Mouse (Mus musculus) left cerebral cortex, adult 8-10 months (tissue): ENCODE results near the gene Ddah2. TPM values are rescaled to one million over a fixed set of nuclear protein-coding genes. Genes with fewer than 3 reads are reported as not detected.

Experiments used
- DNase-seq, 2 experiments: peaks; one replicate each; pipeline ENCODE4 v3.0.0; 2022; ENCODE audit warnings: low spot score in 2 of 2
- total RNA-seq, 4 experiments: library from RNA; stranded (reverse); gene quantifications; 2 replicates each; pipeline ENCODE4 v1.2.4; 2022

Ddah2 gene
- total RNA-seq, 4 experiments from 2014 or later = 13.1 to 20.2 (median 14.8) TPM

DNA sequence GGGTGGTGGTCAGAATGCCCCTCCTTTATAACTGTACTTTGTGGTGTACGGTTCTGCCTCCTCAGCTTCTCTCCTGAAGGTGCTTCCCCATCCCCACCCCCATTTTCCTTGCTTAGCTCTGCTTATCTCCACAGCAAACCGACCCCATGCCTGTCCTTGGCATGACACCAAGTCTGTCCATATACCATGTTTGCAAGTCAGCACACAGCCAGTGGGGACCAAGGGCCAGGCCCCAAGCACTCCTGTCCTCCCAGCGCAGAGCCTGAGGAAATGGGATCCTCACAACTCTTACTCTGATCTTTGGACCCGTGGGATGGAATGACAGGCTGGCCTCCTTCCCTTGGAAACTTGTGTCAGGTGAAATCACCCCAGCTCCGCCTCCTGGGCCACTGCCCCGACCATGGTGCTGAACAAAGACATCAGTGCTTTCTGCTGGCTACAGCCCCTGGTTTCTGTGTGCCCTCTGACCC lies 44.4 kb downstream of the Ddah2 start:
- no peak for DNase-seq

DNA sequence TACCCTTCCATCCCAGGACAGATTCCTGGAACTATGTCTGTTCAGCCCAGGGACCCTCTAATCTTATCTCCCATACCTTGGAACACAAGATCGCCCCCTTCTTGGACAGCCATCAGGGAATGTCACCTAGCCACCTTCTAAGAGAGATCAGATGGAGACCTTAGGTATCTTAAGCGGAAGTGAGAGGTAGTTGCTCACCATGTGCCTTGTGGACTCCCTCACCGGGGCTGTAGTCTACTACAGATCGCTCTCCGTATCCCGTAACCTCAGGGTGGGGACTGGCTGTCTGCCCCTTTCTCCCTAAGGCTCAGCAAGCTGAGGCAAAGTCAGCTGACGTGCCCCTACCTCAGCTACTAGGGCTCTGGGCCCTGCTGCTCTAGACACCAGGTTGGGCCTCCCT lies 45.2 kb downstream of the Ddah2 start:
- no peak for DNase-seq

DNA sequence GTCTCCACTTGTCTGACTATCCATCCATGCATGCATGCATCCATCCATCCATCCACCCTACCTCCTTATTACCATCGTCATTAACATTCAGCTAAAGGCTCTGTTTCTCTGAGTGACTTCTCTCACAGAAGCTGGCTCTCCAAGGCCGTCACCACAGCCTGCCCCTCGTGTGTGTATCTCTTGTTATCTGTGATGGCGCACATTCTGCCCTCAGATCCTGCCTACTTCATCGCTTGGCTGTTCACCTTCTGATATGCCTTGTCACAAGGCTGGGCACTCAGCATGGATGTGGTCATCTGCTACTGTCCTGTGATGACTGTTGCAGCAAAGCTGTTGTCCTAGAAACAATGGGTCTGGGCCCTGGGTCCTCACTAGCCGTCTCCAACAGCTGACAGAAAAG lies 45.9 kb downstream of the Ddah2 start:
- no peak for DNase-seq

DNA sequence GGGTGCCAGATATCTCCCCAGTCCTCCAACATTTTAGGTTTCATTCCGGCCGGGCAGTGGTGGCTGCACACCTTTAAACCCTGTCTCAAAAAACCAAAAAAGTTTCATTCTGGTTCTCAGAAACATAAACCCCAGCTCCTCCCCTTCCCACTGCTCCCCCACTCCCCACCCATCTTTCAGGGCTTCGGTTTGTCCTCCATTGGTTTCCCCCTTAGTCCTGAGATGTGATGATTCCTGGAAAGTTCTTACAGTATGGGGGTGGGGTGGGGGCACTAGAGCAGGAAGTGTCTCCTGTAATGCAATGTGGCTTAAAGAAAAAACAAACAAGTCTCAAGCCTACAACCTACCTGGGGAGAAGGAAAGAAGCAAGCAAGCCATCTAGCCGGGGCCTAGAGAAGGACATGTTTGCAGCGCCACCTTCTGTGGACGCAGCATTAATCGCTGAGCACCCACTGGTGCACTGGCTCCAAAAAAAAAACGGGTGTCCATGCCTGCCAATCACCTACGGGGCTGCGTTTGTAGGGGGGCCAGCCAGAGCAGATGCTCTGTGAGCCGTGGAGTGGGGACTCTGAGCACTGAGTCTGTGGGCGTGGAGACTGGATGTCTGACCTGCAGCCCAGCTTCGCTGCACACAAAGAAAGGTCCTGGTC lies 47.0 kb downstream of the Ddah2 start:
- no peak for DNase-seq

DNA sequence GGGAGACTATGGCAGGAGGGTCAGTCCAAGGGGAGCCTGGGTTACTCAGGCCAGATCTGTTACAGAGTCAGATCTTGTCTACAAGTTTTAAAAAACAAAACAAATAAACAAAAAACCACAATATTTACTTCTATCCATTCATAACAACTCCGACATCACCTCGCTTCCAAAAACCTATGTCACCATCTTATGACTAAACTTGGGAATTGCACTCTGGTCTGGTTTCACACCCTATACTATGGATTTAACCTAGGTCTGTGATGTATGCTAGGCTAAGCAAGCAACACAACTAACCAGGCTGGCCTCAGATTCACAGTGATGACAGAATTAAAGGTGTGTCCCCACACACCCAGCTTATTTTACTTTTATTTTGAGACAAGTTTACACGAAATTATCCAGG lies 47.7 kb downstream of the Ddah2 start:
- no peak for DNase-seq

DNA sequence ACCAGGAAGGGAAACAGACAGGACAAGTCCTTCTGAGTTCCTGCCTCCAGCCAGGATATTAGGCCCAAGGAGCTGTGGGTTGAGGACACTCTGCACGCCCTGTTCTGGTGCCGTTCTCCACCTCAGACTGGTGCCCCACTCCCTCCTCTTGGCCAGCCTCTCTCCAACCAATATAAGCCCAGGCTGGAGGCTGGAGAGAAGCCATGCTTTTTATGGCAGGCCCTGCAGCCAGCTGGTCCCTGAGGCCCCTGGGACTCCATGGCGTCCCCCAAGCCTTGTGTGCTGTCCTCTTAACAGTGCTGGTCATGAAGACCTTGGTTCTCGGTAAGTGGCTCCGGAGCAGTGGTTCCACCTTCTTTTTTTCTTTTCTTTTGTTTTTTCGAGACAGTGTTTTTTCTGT lies 49.3 kb downstream of the Ddah2 start, which contains the start of gene Ly6g5c:
Gene Ly6g5c (plus strand): TSS at position 183 of the 400 bp plus-strand sequence.
- no peak for DNase-seq

Other genes starting within 250 kb of the Ddah2 start
- gene Stk19, start 222.1 kb upstream of the Ddah2 start, total RNA-seq = 10 to 100 TPM; 45.3 to 49.5 (median 47.7) TPM
- gene Dxo, start 222.0 kb upstream of the Ddah2 start, total RNA-seq = 10 to 100 TPM; 31.8 to 37.2 (median 34.0) TPM
- 10 to 100 TPM; 61.1 to 73.1 (median 67.3) TPM for gene Skiv2l, start 208.8 kb upstream of the Ddah2 start, total RNA-seq
- 10 to 100 TPM; 34.8 to 38.3 (median 37.2) TPM for gene Nelfe, start 208.6 kb upstream of the Ddah2 start, total RNA-seq
- gene Cfb, start 196.5 kb upstream of the Ddah2 start, total RNA-seq = under 1 TPM in 1 of 4 experiments, not detected in 3; 0.43 TPM
- 1 to 10 TPM; 8.3 to 9.1 (median 9.0) TPM for gene Zbtb12, start 179.6 kb upstream of the Ddah2 start, total RNA-seq
- not detected for gene Gm20547, start 177.0 kb upstream of the Ddah2 start, total RNA-seq
- 1 to 10 TPM; 1.6 to 5.9 (median 4.0) TPM for gene C2, start 160.8 kb upstream of the Ddah2 start, total RNA-seq
- 100 to 1,000 TPM; 182 to 191 (median 185) TPM for gene Ehmt2, start 160.6 kb upstream of the Ddah2 start, total RNA-seq
- gene Slc44a4, start 144.6 kb upstream of the Ddah2 start, total RNA-seq = under 1 TPM; 0.33 to 0.66 (median 0.51) TPM
- 10 to 100 TPM; 40.1 to 44.4 (median 42.7) TPM for gene Neu1, start 127.8 kb upstream of the Ddah2 start, total RNA-seq
- 10 to 100 TPM in 2 of 4 experiments, 1 to 10 TPM in 2; 6.9 to 13.1 (median 10.4) TPM for gene Hspa1b, start 99.8 kb upstream of the Ddah2 start, total RNA-seq
- not detected for gene Gm20481, start 89.1 kb upstream of the Ddah2 start, total RNA-seq
- 10 to 100 TPM; 11.9 to 17.5 (median 13.7) TPM for gene Hspa1a, start 86.9 kb upstream of the Ddah2 start, total RNA-seq
- gene Hspa1l, start 86.3 kb upstream of the Ddah2 start, total RNA-seq = under 1 TPM; 0.24 to 0.72 (median 0.58) TPM
- gene Lsm2, start 77.2 kb upstream of the Ddah2 start, total RNA-seq = 10 to 100 TPM; 14.1 to 22.5 (median 17.3) TPM
- gene Vars, start 58.0 kb upstream of the Ddah2 start, total RNA-seq = 10 to 100 TPM; 43.5 to 53.0 (median 48.2) TPM
- 1 to 10 TPM in 3 of 4 experiments, under 1 TPM in 1; 0.95 to 1.5 (median 1.3) TPM for gene Vwa7, start 42.5 kb upstream of the Ddah2 start, total RNA-seq
- gene Sapcd1, start 31.0 kb upstream of the Ddah2 start, total RNA-seq = under 1 TPM in 2 of 4 experiments, not detected in 2; 0.59 to 0.67 TPM
- gene Msh5, start 12.3 kb upstream of the Ddah2 start, total RNA-seq = 1 to 10 TPM in 1 of 4 experiments, under 1 TPM in 2, not detected in 1; 0.34 to 1.2 (median 0.78) TPM
- 10 to 100 TPM; 10.2 to 18.3 (median 11.8) TPM for gene Clic1, start 9.1 kb upstream of the Ddah2 start, total RNA-seq
- not detected for gene Ly6g6c, start 6.4 kb downstream of the Ddah2 start, total RNA-seq
- gene Mpig6b, start 7.1 kb downstream of the Ddah2 start, total RNA-seq = under 1 TPM in 1 of 4 experiments, not detected in 3; 0.15 TPM
- 1 to 10 TPM; 3.7 to 4.9 (median 4.0) TPM for gene Ly6g6e, start 17.9 kb downstream of the Ddah2 start, total RNA-seq
- gene Ly6g6d, start 19.0 kb downstream of the Ddah2 start, total RNA-seq = 1 to 10 TPM in 3 of 4 experiments, under 1 TPM in 1; 0.70 to 1.8 (median 1.3) TPM
- gene Ly6g6f, start 26.6 kb downstream of the Ddah2 start, total RNA-seq = under 1 TPM in 2 of 4 experiments, not detected in 2; 0.50 to 0.54 TPM
- 100 to 1,000 TPM; 117 to 125 (median 121) TPM for gene Abhd16a, start 30.2 kb downstream of the Ddah2 start, total RNA-seq
- gene Ly6g5c, start 49.2 kb downstream of the Ddah2 start, total RNA-seq = not detected
- under 1 TPM; 0.32 to 1.00 (median 0.46) TPM for gene Ly6g5b, start 56.4 kb downstream of the Ddah2 start, total RNA-seq
- gene Gpank1, start 62.4 kb downstream of the Ddah2 start, total RNA-seq = 10 to 100 TPM; 19.7 to 24.5 (median 22.8) TPM
- gene Csnk2b, start 63.0 kb downstream of the Ddah2 start, total RNA-seq = 100 to 1,000 TPM; 188 to 228 (median 194) TPM
- 10 to 100 TPM; 25.6 to 34.3 (median 30.1) TPM for gene D17H6S53E, start 67.3 kb downstream of the Ddah2 start, total RNA-seq
- not detected for gene Apom, start 73.0 kb downstream of the Ddah2 start, total RNA-seq
- gene Bag6, start 76.1 kb downstream of the Ddah2 start, total RNA-seq = 100 to 1,000 TPM; 263 to 306 (median 290) TPM
- 100 to 1,000 TPM; 272 to 295 (median 280) TPM for gene Prrc2a, start 105.9 kb downstream of the Ddah2 start, total RNA-seq
- gene Aif1, start 117.0 kb downstream of the Ddah2 start, total RNA-seq = 10 to 100 TPM; 11.2 to 30.3 (median 17.4) TPM
- gene Lst1, start 129.4 kb downstream of the Ddah2 start, total RNA-seq = 10 to 100 TPM in 1 of 4 experiments, 1 to 10 TPM in 3; 6.5 to 10.1 (median 7.9) TPM
- 1 to 10 TPM in 3 of 4 experiments, not detected in 1; 1.0 to 1.6 (median 1.2) TPM for gene Ltb, start 135.4 kb downstream of the Ddah2 start, total RNA-seq
- under 1 TPM in 1 of 4 experiments, not detected in 3; 0.39 TPM for gene Tnf, start 143.0 kb downstream of the Ddah2 start, total RNA-seq
- gene Lta, start 146.3 kb downstream of the Ddah2 start, total RNA-seq = 1 to 10 TPM in 1 of 4 experiments, under 1 TPM in 3; 0.28 to 1.2 (median 0.58) TPM
- not detected for gene Gm16181, start 161.8 kb downstream of the Ddah2 start, total RNA-seq
- 100 to 1,000 TPM; 552 to 589 (median 575) TPM for gene Atp6v1g2, start 174.6 kb downstream of the Ddah2 start, total RNA-seq
- 10 to 100 TPM; 14.1 to 18.8 (median 17.1) TPM for gene Nfkbil1, start 176.8 kb downstream of the Ddah2 start, total RNA-seq
- gene Ddx39b, start 182.7 kb downstream of the Ddah2 start, total RNA-seq = 100 to 1,000 TPM; 175 to 212 (median 200) TPM
- gene H2-D1, start 203.7 kb downstream of the Ddah2 start, total RNA-seq = 10 to 100 TPM; 29.5 to 72.8 (median 47.5) TPM